Mouse (Mus musculus): Measurements from ENCODE around the gene Fbn1. TPM values are rescaled to one million over a fixed set of nuclear protein-coding genes. Genes with fewer than 3 reads are reported as not detected.

Gene Fbn1
- polyA plus RNA-seq, 1 experiment from 2014 or later, result 14.1 TPM

GRCm38 (mm10) chr2:125252275-125252674 lies 255.5 kb downstream of the Fbn1 start:
- no peak for ATAC-seq (replicated peaks; ENCODE audit: insufficient number of reproducible peaks, low FRiP score, low TSS enrichment, low read depth)
- peaks cover 22% of the 10 kb centered on the region for H3K36me3 ChIP-seq (replicated peaks; ENCODE audit: control insufficient read depth, insufficient read depth, low read depth, low read length)
- WGBS, result 62% methylated on average over 2 of the region's 2 CpGs

GRCm38 (mm10) chr2:125251781-125252180 lies 256.0 kb downstream of the Fbn1 start:
- Histone ChIP-seq H3K4me1 (ENCODE audit: control insufficient read depth, insufficient read depth, low read length) (no peaks in the 10 kb centered on the region), H3K27ac (replicated peaks; ENCODE audit: low read depth, low read length) (no peak overlapping the region), H3K36me3 (replicated peaks; ENCODE audit: control insufficient read depth, insufficient read depth, low read depth, low read length) (peaks cover 18% of the 10 kb centered on the region), H3K9ac (replicated peaks; ENCODE audit: low read length) (no peak overlapping the region), H3K27me3 (ENCODE audit: control insufficient read depth, insufficient read depth, low read length) (no peaks in the 10 kb centered on the region), H3K4me3 (ENCODE audit: low read depth, low read length) (no peak overlapping the region), H3K4me2 (ENCODE audit: low read depth, low read length) (no peak overlapping the region), H3K9me3 (replicated peaks; ENCODE audit: control insufficient read depth, low read length) (no peaks in the 10 kb centered on the region)
- 86% methylated on average over 4 of the region's 4 CpGs for WGBS
- ATAC-seq (replicated peaks; ENCODE audit: insufficient number of reproducible peaks, low FRiP score, low TSS enrichment, low read depth) (no peak), DNase-seq (ENCODE audit: low spot score) (no peak)

More at GRCm38 (mm10) chr2:125252275-125252674, 255.5 kb downstream of the Fbn1 start:
- Histone ChIP-seq H3K27ac (replicated peaks; ENCODE audit: low read depth, low read length) (no peak overlapping the region), H3K4me3 (ENCODE audit: low read depth, low read length) (no peak overlapping the region), H3K27me3 (ENCODE audit: control insufficient read depth, insufficient read depth, low read length) (no peaks in the 10 kb centered on the region), H3K4me2 (ENCODE audit: low read depth, low read length) (no peak overlapping the region), H3K9ac (replicated peaks; ENCODE audit: low read length) (no peak overlapping the region), H3K9me3 (replicated peaks; ENCODE audit: control insufficient read depth, low read length) (no peaks in the 10 kb centered on the region), H3K4me1 (ENCODE audit: control insufficient read depth, insufficient read depth, low read length) (no peaks in the 10 kb centered on the region)
- peak; percentile 56 for DNase-seq (ENCODE audit: low spot score)

Other genes starting within 250 kb of the Fbn1 start
- 0.13 and 0.29 TPM in 2 replicates for gene Gm9913, start 2.9 kb downstream of the Fbn1 start, polyA plus RNA-seq (2014; fragmentation: Nextera tagmentation; extraction: Ambion mirVana)
- 8.6 and 8.7 TPM in 2 replicates for gene Cep152, start 117.1 kb upstream of the Fbn1 start, polyA plus RNA-seq (2014; fragmentation: Nextera tagmentation; extraction: Ambion mirVana)
- gene Eid1, start 165.1 kb upstream of the Fbn1 start, polyA plus RNA-seq (2014; fragmentation: Nextera tagmentation; extraction: Ambion mirVana), result 332 and 336 TPM in 2 replicates
- 1.2 and 1.3 TPM in 2 replicates for gene Shc4, start 216.2 kb upstream of the Fbn1 start, polyA plus RNA-seq (2014; fragmentation: Nextera tagmentation; extraction: Ambion mirVana)